Mouse (Mus musculus): ENCODE data around the gene Grk1. TPM values are rescaled to one million over a fixed set of nuclear protein-coding genes. Genes with fewer than 3 reads are reported as not detected.

Grk1 gene
- total RNA-seq (2012; rRNA removed) (under 0.01 TPM in 1 of 2 replicates, not detected in the other), polyA plus RNA-seq (2012; ENCODE audit: insufficient read depth in 1 of 2, insufficient read length in 2 of 2, low read depth in 1 of 2, low replicate concordance in 2 of 2, missing spikeins in 1 of 2) (under 1 TPM in 1 of 2 experiments, not detected in 1; 0.03 TPM)

DNA sequence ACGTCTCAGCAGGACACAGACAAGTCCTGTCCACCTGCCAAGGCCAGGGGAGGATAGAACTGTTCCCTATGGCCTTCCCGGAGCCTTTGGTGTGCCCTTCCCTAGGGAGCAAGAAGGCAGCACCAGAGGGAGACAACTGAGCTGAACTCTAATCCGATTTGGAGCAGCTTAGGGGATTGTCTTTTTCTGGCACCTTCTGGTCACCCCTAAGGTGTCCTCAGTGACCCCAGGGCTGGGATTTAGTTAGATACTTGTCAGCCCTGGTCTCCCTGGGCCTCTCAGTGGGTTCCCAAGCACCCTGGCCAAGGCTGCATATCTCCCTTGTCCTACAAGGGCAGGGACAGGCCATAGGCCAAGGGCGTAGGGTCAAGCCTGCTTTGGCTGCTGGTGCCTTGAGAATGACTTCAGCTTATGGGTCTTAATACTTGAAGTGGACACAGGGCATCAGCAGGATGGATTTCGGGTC lies at the start of gene Grk1:
TSS of gene Grk1 (plus strand) at position 416 of the 466 bp plus-strand sequence.
- H3K36me3 ChIP-seq (ENCODE audit: control insufficient read depth in 1 of 2, insufficient read depth in 2 of 2, low read length in 2 of 2): peaks cover 0 to 2% of the 10 kb centered on the region in 2 experiments; a peak in 1 of 4 replicates
- H3K79me2 ChIP-seq (ENCODE audit: control insufficient read depth, insufficient read depth, low read length, poor library complexity): no peaks in the 10 kb centered on the region
- no peak within 1 kb of the TSS for H3K9ac ChIP-seq (ENCODE audit: control insufficient read depth, low read depth, low read length, poor library complexity, severe bottlenecking)
- peaks cover 0 to 7% of the 10 kb centered on the region in 2 experiments; a peak in 3 of 4 replicates for H3K27me3 ChIP-seq (ENCODE audit: control insufficient read depth in 1 of 2, insufficient read depth in 2 of 2, low read length in 2 of 2)
- no peak for DNase-seq (ENCODE audit: low read depth, low spot score)
- H3K9me3 ChIP-seq (replicated peaks; ENCODE audit: insufficient read depth, low read length): no peaks in the 10 kb centered on the region
- TF ChIP-seq EP300 (IDR thresholded peaks at IDR 0.05; ENCODE audit: low read depth in 1 of 2, low read length in 2 of 2): no peak
- TF ChIP-seq ZC3H11A (IDR thresholded peaks at IDR 0.05; ENCODE audit: low read depth, low read length): no peak
- no peak for TF ChIP-seq RCOR1 (IDR thresholded peaks at IDR 0.05; ENCODE audit: low read depth, low read length)
- no peak for TF ChIP-seq ZNF384 (IDR thresholded peaks at IDR 0.05; ENCODE audit: low read depth, low read length)
- no peak within 1 kb of the TSS for H3K4me3 ChIP-seq (ENCODE audit: control insufficient read depth in 1 of 2, insufficient read depth in 1 of 2, low read depth in 2 of 2, low read length in 2 of 2)
- no peak within 1 kb of the TSS for H3K27ac ChIP-seq (ENCODE audit: control insufficient read depth, low read depth, low read length)
- peaks cover 0 to 11% of the 10 kb centered on the region in 2 experiments; a peak in 3 of 4 replicates for H3K4me1 ChIP-seq (ENCODE audit: control insufficient read depth in 1 of 2, insufficient read depth in 2 of 2, low read length in 2 of 2)

DNA sequence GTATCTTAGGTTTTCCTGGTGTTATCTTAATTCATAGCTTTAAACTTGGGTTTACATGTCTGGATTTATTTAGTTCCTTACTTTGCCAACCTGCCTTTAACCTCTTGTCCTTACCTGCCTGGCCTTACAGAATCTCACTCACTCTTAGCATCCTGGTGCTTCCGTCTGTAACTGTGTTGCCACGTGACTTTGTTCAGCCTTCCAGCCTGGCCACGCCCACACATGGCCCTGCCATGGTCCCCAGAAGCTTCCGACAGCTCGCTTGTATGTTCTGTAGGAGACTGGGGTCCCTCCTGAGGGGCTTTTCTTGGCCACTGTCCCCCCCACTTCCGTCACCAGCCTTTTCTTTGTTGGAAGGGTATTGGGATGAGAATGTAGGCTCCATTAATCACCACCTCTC lies 48.7 kb upstream of the Grk1 start:
- no peak overlapping the region for H3K27ac ChIP-seq (ENCODE audit: control insufficient read depth, low read depth, low read length)

DNA sequence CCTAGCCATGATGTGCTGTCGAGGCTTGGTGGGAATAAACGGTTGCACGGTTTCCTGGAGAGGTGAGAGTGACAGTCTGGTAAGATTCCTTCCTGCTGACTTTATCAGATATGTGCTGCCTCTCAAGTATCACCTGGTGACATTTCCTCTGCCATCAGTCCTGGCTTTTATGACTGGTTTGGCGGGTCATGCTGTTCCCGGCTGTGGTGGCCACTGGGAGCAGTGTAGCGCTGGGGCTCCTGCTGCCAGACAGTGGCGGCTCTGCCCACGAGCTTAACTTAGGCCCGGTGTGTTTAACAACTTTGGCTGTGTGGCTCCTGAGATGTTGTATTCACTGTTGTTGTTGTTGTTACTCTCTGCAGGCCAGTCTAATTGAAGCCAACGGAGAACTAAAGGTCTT lies 48.2 kb upstream of the Grk1 start:
- no peak for TF ChIP-seq MYB (IDR thresholded peaks at IDR 0.05; ENCODE audit: low read depth, low read length)
- TF ChIP-seq SIN3A (IDR thresholded peaks at IDR 0.05; ENCODE audit: low read length): no peak
- no peak for DNase-seq (ENCODE audit: low read depth, low spot score)
- Histone ChIP-seq H3K4me1 (ENCODE audit: control insufficient read depth in 1 of 2, insufficient read depth in 2 of 2, low read length in 2 of 2) (peaks cover 7 to 18% of the 10 kb centered on the region in 2 experiments), H3K9ac (ENCODE audit: control insufficient read depth, low read depth, low read length, poor library complexity, severe bottlenecking) (no peak overlapping the region), H3K79me2 (ENCODE audit: control insufficient read depth, insufficient read depth, low read length, poor library complexity) (peaks cover 71% of the 10 kb centered on the region), H3K27me3 (ENCODE audit: control insufficient read depth in 1 of 2, insufficient read depth in 2 of 2, low read length in 2 of 2) (no peaks in the 10 kb centered on the region), H3K4me3 (ENCODE audit: control insufficient read depth in 1 of 2, insufficient read depth in 1 of 2, low read depth in 2 of 2, low read length in 2 of 2) (no peak overlapping the region), H3K9me3 (replicated peaks; ENCODE audit: insufficient read depth, low read length) (no peaks in the 10 kb centered on the region), H3K36me3 (ENCODE audit: control insufficient read depth in 1 of 2, insufficient read depth in 2 of 2, low read length in 2 of 2) (peaks cover 24 to 36% of the 10 kb centered on the region in 2 experiments), H3K27ac (ENCODE audit: control insufficient read depth, low read depth, low read length) (no peak overlapping the region)

More for the DNA sequence above, 48.7 kb upstream of the Grk1 start:
- peaks cover 28 to 35% of the 10 kb centered on the region in 2 experiments for H3K36me3 ChIP-seq (ENCODE audit: control insufficient read depth in 1 of 2, insufficient read depth in 2 of 2, low read length in 2 of 2)
- peaks cover 8 to 23% of the 10 kb centered on the region in 2 experiments for H3K4me1 ChIP-seq (ENCODE audit: control insufficient read depth in 1 of 2, insufficient read depth in 2 of 2, low read length in 2 of 2)
- no peaks in the 10 kb centered on the region for H3K9me3 ChIP-seq (replicated peaks; ENCODE audit: insufficient read depth, low read length)
- peaks cover 71% of the 10 kb centered on the region for H3K79me2 ChIP-seq (ENCODE audit: control insufficient read depth, insufficient read depth, low read length, poor library complexity)
- TF ChIP-seq USF2 (IDR thresholded peaks at IDR 0.05; ENCODE audit: borderline replicate concordance in 1 of 2, insufficient read depth in 1 of 2, low read depth in 1 of 2, low read length in 2 of 2): no peak
- TF ChIP-seq POLR2A (IDR thresholded peaks at IDR 0.05; ENCODE audit: control insufficient read depth in 1 of 2, insufficient read depth in 1 of 2, low read depth in 1 of 2, low read length in 2 of 2, poor library complexity in 1 of 2): no peak
- TF ChIP-seq ZC3H11A (IDR thresholded peaks at IDR 0.05; ENCODE audit: low read depth, low read length): no peak
- no peak for TF ChIP-seq MAZ (IDR thresholded peaks at IDR 0.05; ENCODE audit: low read depth, low read length)
- no peak for TF ChIP-seq USF1 (IDR thresholded peaks at IDR 0.05; ENCODE audit: low read depth, low read length)
- TF ChIP-seq MAX (IDR thresholded peaks at IDR 0.05; ENCODE audit: low read length): no peak
- TF ChIP-seq MXI1 (IDR thresholded peaks at IDR 0.05; ENCODE audit: low read depth, low read length): no peak
- TF ChIP-seq KAT2A (conservative IDR thresholded peaks at IDR 0.05; ENCODE audit: low read depth, low read length): no peak
- no peak for TF ChIP-seq UBTF (IDR thresholded peaks at IDR 0.05; ENCODE audit: borderline replicate concordance, insufficient read depth, low read depth, low read length)
- TF ChIP-seq MAFK (IDR thresholded peaks at IDR 0.05; ENCODE audit: borderline replicate concordance, low read depth, low read length): no peak
- no peak for TF ChIP-seq SMC3 (IDR thresholded peaks at IDR 0.05; ENCODE audit: low read depth, low read length)
- TF ChIP-seq RAD21 (IDR thresholded peaks at IDR 0.05; ENCODE audit: low read depth, low read length): no peak
- H3K27me3 ChIP-seq (ENCODE audit: control insufficient read depth in 1 of 2, insufficient read depth in 2 of 2, low read length in 2 of 2): no peaks in the 10 kb centered on the region
- H3K4me3 ChIP-seq (ENCODE audit: control insufficient read depth in 1 of 2, insufficient read depth in 1 of 2, low read depth in 2 of 2, low read length in 2 of 2): no peak overlapping the region
- no peak overlapping the region for H3K9ac ChIP-seq (ENCODE audit: control insufficient read depth, low read depth, low read length, poor library complexity, severe bottlenecking)
- no peak for DNase-seq (ENCODE audit: low read depth, low spot score)
